Mouse (Mus musculus) right cerebral cortex, adult 18-20 months (tissue): ENCODE data around the gene Ccdc89.

Experiments used
- DNase-seq: peaks from one replicate; pipeline ENCODE4 v3.0.0; 2022; ENCODE audit warnings: mixed read lengths

Gene Ccdc89

DNA sequence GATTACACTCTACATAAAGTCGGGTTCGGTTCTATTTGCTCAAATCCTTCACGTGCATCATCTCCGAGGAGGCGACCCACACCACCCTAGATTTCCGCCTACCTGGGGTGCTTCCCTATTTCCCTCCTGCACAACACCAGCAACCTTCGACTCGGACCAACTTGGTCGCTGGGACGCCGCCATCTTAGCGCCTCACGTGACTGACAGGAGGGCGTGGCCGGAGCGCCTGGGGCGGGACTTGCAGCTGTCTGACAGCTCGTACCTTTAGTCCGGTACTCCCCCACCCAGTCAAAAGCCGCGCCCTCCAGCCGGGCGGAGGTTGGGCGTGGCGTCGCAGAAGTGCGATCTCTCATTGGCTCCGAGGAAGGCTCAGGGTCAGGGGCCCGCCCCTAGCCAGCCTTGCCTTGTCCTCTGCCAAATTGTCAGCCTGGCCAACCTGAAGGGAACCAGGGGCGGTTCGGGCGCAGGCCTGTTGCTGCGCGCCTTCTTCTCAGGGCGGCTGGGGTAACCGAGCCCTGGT lies 49.5 kb downstream of the Ccdc89 start, which contains the start of gene Tmem126b:
Gene Tmem126b (minus strand): TSS at position 209 of the 520 bp plus-strand sequence.
- DNase-seq: peak; percentile 100

DNA sequence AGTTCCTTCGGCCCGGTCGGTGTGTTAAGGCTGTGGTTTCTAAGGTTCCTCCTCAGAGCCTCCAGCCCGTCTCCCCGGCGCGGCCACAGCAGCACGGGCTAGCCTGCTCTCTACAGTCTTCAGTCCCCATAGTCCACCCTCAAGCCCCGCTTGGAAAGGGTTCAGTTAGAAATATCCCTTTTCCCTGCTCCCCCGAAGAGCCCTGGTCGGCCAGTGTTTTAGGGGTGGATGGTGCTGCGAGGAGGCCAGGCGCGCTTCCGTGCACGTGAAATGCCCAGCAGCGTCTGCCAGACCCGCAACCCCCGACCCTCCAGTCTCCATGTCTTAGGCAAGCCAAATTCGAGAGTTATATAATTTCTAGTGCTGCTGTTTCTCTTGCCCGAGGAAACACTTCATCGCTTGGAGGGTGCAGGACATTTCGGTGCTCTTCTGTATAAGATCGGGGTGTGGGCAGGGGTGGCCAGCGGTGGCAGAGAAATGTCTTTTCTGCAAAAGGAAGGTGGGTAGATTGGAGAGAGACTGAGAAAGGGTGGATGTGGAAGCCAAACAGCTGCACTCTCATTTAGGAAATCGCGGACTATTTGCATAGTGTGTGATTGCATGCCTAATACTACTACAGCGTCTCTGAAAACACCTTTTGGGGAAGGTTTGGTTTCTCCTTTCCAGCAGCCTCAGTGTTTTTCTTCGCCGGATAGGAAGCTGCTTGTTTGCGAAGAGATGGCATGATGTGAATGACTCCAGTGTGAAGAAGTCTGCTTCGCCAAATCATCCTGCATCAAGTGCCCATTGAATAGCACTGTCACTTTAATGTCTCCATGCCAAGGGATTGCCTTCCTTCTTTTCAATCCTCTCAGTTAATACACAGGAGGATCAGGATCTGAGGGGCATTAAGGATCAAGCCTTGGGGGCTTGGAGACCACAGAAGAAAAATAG lies 50.2 kb downstream of the Ccdc89 start, which contains the start of gene Dlg2:
Gene Dlg2 (plus strand): TSS at position 360 of the 933 bp plus-strand sequence.
- DNase-seq: peak; percentile 47
